Mouse (Mus musculus) myocyte (in vitro differentiated cells): ENCODE measurements around the gene Nhsl2. TPM values are rescaled to one million over a fixed set of nuclear protein-coding genes. Genes with fewer than 3 reads are reported as not detected.

Experiments used
- H3K27me3 ChIP-seq: one replicate; pipeline ENCODE4 v1.6.1; 2011; ENCODE audit not compliant: control insufficient read depth, insufficient read depth, insufficient read length
- H3K36me3 ChIP-seq: one replicate; pipeline ENCODE4 v1.6.1; 2011; ENCODE audit not compliant: control insufficient read depth, insufficient read depth
- H3K4me2 ChIP-seq: one replicate; pipeline ENCODE4 v1.6.1; 2011; ENCODE audit warnings: low read depth, control low read depth
- H3K4me3 ChIP-seq: one replicate; pipeline ENCODE4 v1.5.1; 2011; ENCODE audit warnings: mild to moderate bottlenecking, control low read depth, moderate library complexity
- H3K79me2 ChIP-seq: one replicate; pipeline ENCODE4 v1.6.1; 2011; ENCODE audit not compliant: control insufficient read depth, insufficient read depth
- H3ac ChIP-seq: one replicate; pipeline ENCODE4 v1.6.1; 2011; ENCODE audit not compliant: control insufficient read depth, insufficient read length
- CEBPB ChIP-seq: IDR thresholded peaks from 2 replicates; pipeline ENCODE4 v1.6.1; 2011; ENCODE audit warnings: mild to moderate bottlenecking, moderate library complexity; ENCODE audit not compliant: poor library complexity, insufficient read depth, severe bottlenecking
- E2F4 ChIP-seq: IDR thresholded peaks from one replicate; pipeline ENCODE4 v1.6.1; 2011; ENCODE audit warnings: mild to moderate bottlenecking, control low read depth, moderate library complexity; ENCODE audit not compliant: insufficient read depth
- MAX ChIP-seq: IDR thresholded peaks from one replicate; pipeline ENCODE4 v1.6.1; 2011; ENCODE audit warnings: low read depth, mild to moderate bottlenecking, control low read depth
- MYOD1 ChIP-seq, 3 experiments: IDR thresholded peaks; one replicate each; pipeline ENCODE4 v1.6.1; 2011; ENCODE audit warnings: control low read depth in 2 of 3, low read depth in 2 of 3, mild to moderate bottlenecking in 2 of 3, moderate library complexity in 1 of 3; ENCODE audit not compliant: insufficient read length in 2 of 3, control insufficient read depth in 1 of 3
- MYOG ChIP-seq, 3 experiments: IDR thresholded peaks; one replicate each; pipeline ENCODE4 v1.6.1; 2011; ENCODE audit warnings: control low read depth in 2 of 3, low read depth in 2 of 3, mild to moderate bottlenecking in 2 of 3; ENCODE audit not compliant: insufficient read length in 2 of 3, control insufficient read depth in 1 of 3, insufficient read depth in 1 of 3
- POLR2A ChIP-seq: IDR thresholded peaks from one replicate; pipeline ENCODE4 v1.6.1; 2011; ENCODE audit warnings: low read depth, mild to moderate bottlenecking, control low read depth, moderate library complexity; ENCODE audit not compliant: insufficient read length
- POLR2AphosphoS2 ChIP-seq: IDR thresholded peaks from one replicate; pipeline ENCODE4 v1.6.1; 2011; ENCODE audit warnings: low read depth, control low read depth; ENCODE audit not compliant: insufficient read length
- REST ChIP-seq: IDR thresholded peaks from one replicate; pipeline ENCODE4 v1.6.1; 2011; ENCODE audit warnings: mild to moderate bottlenecking, control low read depth, moderate library complexity; ENCODE audit not compliant: insufficient read depth, insufficient read length
- SRF ChIP-seq: IDR thresholded peaks from one replicate; pipeline ENCODE4 v1.6.1; 2011; ENCODE audit warnings: low read depth; ENCODE audit not compliant: control insufficient read depth, insufficient read length
- TCF12 ChIP-seq: IDR thresholded peaks from one replicate; pipeline ENCODE4 v1.6.1; 2011; ENCODE audit warnings: mild to moderate bottlenecking, control low read depth; ENCODE audit not compliant: poor library complexity, insufficient read depth, severe bottlenecking
- TCF3 ChIP-seq: IDR thresholded peaks from one replicate; pipeline ENCODE4 v1.6.1; 2011; ENCODE audit warnings: low read depth, control low read depth; ENCODE audit not compliant: insufficient read length
- USF1 ChIP-seq: IDR thresholded peaks from one replicate; pipeline ENCODE4 v1.6.1; 2011; ENCODE audit warnings: low read depth, mild to moderate bottlenecking, control low read depth, moderate library complexity
- polyA plus RNA-seq: library from polyadenylated mRNA; unstranded; fragments of >200 nt; fragmentation: generic; extraction: Trizol; gene quantifications from one replicate; pipeline ENCODE4 v1.2.1, GENCODE M21; 2012; ENCODE audit warnings: missing spikeins

Nhsl2 gene
- polyA plus RNA-seq, 1 experiment, result 0.25 TPM

- no peak for TF ChIP-seq MYOD1 (IDR thresholded peaks at IDR 0.05; ENCODE audit: control insufficient read depth in 1 of 3, insufficient read length in 2 of 3, low read depth in 2 of 3)
- no peak for TF ChIP-seq POLR2A
- no peak for TF ChIP-seq MAX
- no peak for TF ChIP-seq SRF
- TF ChIP-seq USF1, result no peak
- no peak for TF ChIP-seq CEBPB
- TF ChIP-seq REST, result no peak
- no peak for TF ChIP-seq E2F4
- no peak for TF ChIP-seq MYOG (IDR thresholded peaks at IDR 0.05; ENCODE audit: control insufficient read depth in 1 of 3, insufficient read depth in 1 of 3, insufficient read length in 2 of 3, low read depth in 2 of 3)
- H3ac ChIP-seq, result no peak overlapping the region
- no peaks in the 10 kb centered on the region for H3K36me3 ChIP-seq
- H3K27me3 ChIP-seq, result no peaks in the 10 kb centered on the region
- no peak overlapping the region for H3K4me3 ChIP-seq
- H3K79me2 ChIP-seq, result no peaks in the 10 kb centered on the region
- H3K4me2 ChIP-seq, result no peak overlapping the region
Measured at GRCm38 (mm10) chrX:101902597-101902996, 53.4 kb downstream of the Nhsl2 start.

- TF ChIP-seq USF1 (no peak), MYOG (IDR thresholded peaks at IDR 0.05; ENCODE audit: control insufficient read depth in 1 of 3, insufficient read depth in 1 of 3, insufficient read length in 2 of 3, low read depth in 2 of 3) (no peak), TCF3 (no peak), POLR2A (no peak), MAX (no peak), TCF12 (no peak), MYOD1 (IDR thresholded peaks at IDR 0.05; ENCODE audit: control insufficient read depth in 1 of 3, insufficient read length in 2 of 3, low read depth in 2 of 3) (no peak), POLR2AphosphoS2 (no peak), E2F4 (no peak), SRF (no peak)
- no peaks in the 10 kb centered on the region for H3K36me3 ChIP-seq
- H3ac ChIP-seq, result no peak overlapping the region
- H3K4me2 ChIP-seq, result no peak overlapping the region
- H3K4me3 ChIP-seq, result no peak overlapping the region
- no peaks in the 10 kb centered on the region for H3K27me3 ChIP-seq
- no peaks in the 10 kb centered on the region for H3K79me2 ChIP-seq
Measured at GRCm38 (mm10) chrX:101907301-101907700, 58.1 kb downstream of the Nhsl2 start.

GRCm38 (mm10) chrX:101929131-101929530 lies 79.9 kb downstream of the Nhsl2 start:
- Histone ChIP-seq H3ac (no peak overlapping the region), H3K4me2 (no peak overlapping the region), H3K27me3 (no peaks in the 10 kb centered on the region), H3K36me3 (no peaks in the 10 kb centered on the region), H3K4me3 (no peak overlapping the region), H3K79me2 (no peaks in the 10 kb centered on the region)
- no peak for TF ChIP-seq E2F4
- no peak for TF ChIP-seq REST
- no peak for TF ChIP-seq MYOD1 (IDR thresholded peaks at IDR 0.05; ENCODE audit: control insufficient read depth in 1 of 3, insufficient read length in 2 of 3, low read depth in 2 of 3)
- no peak for TF ChIP-seq USF1
- no peak for TF ChIP-seq TCF12
- no peak for TF ChIP-seq MAX
- TF ChIP-seq MYOG (IDR thresholded peaks at IDR 0.05; ENCODE audit: control insufficient read depth in 1 of 3, insufficient read depth in 1 of 3, insufficient read length in 2 of 3, low read depth in 2 of 3), result no peak
- no peak for TF ChIP-seq CEBPB
- no peak for TF ChIP-seq SRF
- TF ChIP-seq TCF3, result no peak
- TF ChIP-seq POLR2A, result no peak
- TF ChIP-seq POLR2AphosphoS2, result no peak

- TF ChIP-seq USF1, result no peak
- TF ChIP-seq E2F4, result no peak
- no peak for TF ChIP-seq MYOG (IDR thresholded peaks at IDR 0.05; ENCODE audit: control insufficient read depth in 1 of 3, insufficient read depth in 1 of 3, insufficient read length in 2 of 3, low read depth in 2 of 3)
- TF ChIP-seq TCF3, result no peak
- TF ChIP-seq REST, result no peak
Measured at GRCm38 (mm10) chrX:101930301-101930700, 81.1 kb downstream of the Nhsl2 start.

GRCm38 (mm10) chrX:101931016-101931415 lies 81.8 kb downstream of the Nhsl2 start:
- Histone ChIP-seq H3K4me2 (no peak overlapping the region), H3ac (no peak overlapping the region), H3K79me2 (no peaks in the 10 kb centered on the region), H3K27me3 (no peaks in the 10 kb centered on the region), H3K36me3 (no peaks in the 10 kb centered on the region), H3K4me3 (no peak overlapping the region)
- TF ChIP-seq MAX (no peak), REST (no peak), MYOG (IDR thresholded peaks at IDR 0.05; ENCODE audit: control insufficient read depth in 1 of 3, insufficient read depth in 1 of 3, insufficient read length in 2 of 3, low read depth in 2 of 3) (no peak), CEBPB (no peak), POLR2A (no peak)

More at GRCm38 (mm10) chrX:101930301-101930700, 81.1 kb downstream of the Nhsl2 start:
- Histone ChIP-seq H3ac (no peak overlapping the region), H3K27me3 (no peaks in the 10 kb centered on the region), H3K4me2 (no peak overlapping the region), H3K4me3 (no peak overlapping the region), H3K79me2 (no peaks in the 10 kb centered on the region), H3K36me3 (no peaks in the 10 kb centered on the region)

GRCm38 (mm10) chrX:101932244-101932643 lies 83.1 kb downstream of the Nhsl2 start:
- TF ChIP-seq REST (no peak), POLR2AphosphoS2 (no peak), USF1 (no peak), POLR2A (no peak), TCF12 (no peak), TCF3 (no peak), MYOG (IDR thresholded peaks at IDR 0.05; ENCODE audit: control insufficient read depth in 1 of 3, insufficient read depth in 1 of 3, insufficient read length in 2 of 3, low read depth in 2 of 3) (no peak), E2F4 (no peak), MYOD1 (IDR thresholded peaks at IDR 0.05; ENCODE audit: control insufficient read depth in 1 of 3, insufficient read length in 2 of 3, low read depth in 2 of 3) (no peak)
- H3K4me3 ChIP-seq, result no peak overlapping the region
- H3K27me3 ChIP-seq, result no peaks in the 10 kb centered on the region
- no peaks in the 10 kb centered on the region for H3K79me2 ChIP-seq
- H3K4me2 ChIP-seq, result no peak overlapping the region
- no peak overlapping the region for H3ac ChIP-seq
- H3K36me3 ChIP-seq, result no peaks in the 10 kb centered on the region
